Mouse (Mus musculus) lung, postnatal 10 days (tissue): ENCODE measurements at regions not wholly inside any gene's neighbourhood (a gene's known extent, or its start where the extent isn't known, plus 50 kb on each side); places are given as distances from the start of the nearest gene placed in this dataset.

Experiments used
- DNase-seq: peaks from one replicate; pipeline ENCODE4 v3.0.0; 2021

- DNase-seq, result peak; percentile 61
Measured at GRCm38 (mm10) chr10:125726546-125726945, 239.4 kb upstream of the Lrig3 start.

DNA sequence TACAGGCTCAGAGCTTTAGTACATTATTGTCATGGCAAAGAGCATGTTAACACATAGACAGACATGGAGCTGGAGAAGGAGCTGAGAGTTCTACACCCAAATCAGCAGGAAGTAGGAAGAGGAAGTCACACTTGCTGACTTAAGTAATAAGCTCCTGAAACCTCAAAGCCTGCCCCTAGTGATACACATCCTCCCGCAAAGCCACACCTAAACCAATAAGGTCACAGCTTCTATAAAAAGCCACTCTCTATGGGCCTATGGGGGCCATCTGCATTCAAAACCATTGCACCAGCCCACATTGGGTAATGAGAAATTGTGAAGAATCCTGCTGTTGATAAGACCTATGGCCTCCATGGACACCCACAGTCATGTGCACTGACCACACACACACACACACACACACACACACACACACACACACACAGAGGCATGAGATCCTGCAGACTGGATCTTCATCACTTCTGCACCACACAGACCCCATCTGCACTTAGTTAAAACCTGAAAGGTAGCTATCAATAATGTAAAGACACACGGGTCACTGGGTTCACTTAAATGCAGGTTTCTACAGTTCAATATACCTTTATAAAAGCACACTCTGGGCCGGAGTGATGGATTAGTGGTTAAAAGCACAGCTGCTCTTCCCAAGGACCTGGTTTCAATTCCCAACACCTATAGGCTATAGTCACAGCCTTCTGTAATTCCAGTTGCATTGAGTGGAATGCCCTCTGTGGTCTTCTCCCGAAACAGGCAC, 230.0 kb upstream of the Lrig3 start:
- DNase-seq, result no peak

DNA sequence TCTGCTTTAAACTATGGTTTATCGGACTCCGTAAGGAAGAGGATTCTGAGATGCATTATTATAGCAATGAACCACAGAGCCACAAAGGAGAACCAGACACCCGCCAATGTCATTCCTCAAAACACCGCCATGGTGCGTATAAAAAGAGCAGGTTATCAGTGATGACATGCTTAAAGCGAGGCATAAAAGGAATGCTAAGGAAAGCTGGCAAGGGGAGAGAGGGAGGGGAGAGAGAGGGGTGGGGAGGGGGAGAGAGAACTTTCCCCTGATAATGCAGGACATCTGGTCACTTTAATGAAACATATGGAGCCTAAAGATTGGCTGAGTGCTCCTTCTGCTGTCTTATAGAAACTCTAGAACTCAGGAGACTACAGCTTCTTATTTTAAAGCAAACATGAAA, 222.8 kb upstream of the Lrig3 start:
- DNase-seq, result no peak

DNA sequence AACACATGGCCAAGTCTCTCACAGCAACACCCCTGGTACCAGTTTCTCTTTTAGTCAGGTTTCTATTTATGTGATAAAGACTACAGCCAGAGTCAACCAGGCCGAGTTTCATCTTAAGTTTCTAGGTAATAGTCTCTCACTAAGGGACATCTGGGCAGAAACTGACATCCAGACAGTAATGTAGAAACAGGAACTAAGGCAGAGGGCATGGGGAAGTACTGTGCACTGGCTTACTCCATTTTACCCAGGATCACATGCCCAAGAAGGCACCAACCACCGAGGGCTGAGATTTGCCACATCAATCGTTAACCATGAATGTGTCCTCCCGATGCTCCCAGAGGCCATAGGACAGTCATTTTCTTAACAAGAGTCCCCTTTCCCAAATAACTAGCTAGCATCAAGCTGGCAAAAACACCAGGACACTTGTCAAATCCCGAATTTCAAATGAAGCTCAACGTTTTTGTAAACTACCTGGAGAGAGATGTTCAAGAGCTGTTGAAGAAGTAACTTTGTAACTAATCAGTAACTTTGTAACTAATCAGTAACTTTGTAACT, 216.9 kb upstream of the Lrig3 start:
- DNase-seq, result no peak

DNA sequence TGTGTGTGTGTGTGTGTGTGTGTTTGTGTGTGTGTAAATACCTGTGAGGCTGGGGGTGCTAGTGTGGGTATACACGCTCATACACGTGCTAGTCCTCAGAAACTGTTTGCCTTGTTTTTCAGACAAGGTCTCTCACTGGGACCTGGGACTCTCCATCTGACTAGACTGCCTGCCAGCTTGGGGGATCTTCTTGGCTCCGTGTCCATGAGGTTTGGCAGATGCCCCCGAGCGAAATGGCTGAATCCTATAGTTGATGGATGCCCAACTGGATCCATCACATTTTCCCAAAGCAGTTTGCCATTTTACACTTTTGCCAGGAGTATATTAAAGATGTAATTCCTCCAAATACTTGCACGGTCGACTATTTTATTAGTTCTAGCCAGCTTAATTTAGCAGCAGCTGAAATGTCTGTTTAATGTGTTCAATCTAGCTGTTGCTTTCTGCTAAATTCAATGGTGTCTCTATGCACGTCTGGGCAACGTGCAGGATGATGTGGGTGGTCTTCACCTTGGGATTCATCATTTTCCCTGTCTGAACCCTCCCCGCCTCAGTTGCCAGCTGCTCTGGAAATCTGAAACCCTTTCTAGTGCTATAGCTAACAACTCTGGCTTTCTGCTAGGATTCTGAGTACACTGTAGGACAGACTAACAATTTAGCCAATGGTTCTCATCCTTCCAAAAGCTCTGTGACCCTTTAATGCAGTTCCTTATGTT, 213.3 kb upstream of the Lrig3 start:
- DNase-seq, result no peak

GRCm38 (mm10) chr10:125759171-125759570, 206.8 kb upstream of the Lrig3 start:
- DNase-seq, result no peak

DNA sequence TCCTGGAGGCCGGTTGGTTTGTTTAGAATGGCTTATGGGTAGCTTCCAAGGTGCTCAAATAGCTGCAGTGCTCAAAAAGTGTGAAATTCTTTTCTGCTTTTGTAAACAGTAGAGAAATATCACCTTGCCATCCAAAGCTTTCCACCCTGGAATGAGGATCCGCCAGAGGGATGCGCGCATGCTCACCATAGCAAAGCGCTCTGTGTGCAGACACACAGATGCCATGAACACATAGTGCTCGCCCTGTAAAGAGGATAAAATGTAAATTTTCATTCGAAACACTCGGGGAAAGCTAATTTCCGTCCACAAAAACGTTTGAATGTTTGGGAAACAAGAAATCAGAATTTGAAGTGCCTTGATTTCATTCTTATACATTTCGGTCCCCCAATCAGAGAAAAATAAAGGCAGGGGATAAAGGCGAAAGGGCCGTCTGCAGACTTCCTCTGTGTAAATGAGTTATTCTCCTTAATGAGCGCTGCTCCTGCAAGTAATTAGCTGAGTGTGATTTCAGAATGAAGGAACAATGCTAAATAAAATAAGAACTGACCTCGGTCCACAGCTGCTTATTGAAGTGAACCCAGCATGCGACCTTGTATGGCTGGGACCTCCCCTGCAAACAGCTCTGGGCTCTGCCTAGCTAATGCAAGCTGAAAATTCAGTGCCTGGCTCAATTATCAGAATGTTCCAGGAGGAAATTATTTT, 203.4 kb upstream of the Lrig3 start:
- DNase-seq, result no peak

DNA sequence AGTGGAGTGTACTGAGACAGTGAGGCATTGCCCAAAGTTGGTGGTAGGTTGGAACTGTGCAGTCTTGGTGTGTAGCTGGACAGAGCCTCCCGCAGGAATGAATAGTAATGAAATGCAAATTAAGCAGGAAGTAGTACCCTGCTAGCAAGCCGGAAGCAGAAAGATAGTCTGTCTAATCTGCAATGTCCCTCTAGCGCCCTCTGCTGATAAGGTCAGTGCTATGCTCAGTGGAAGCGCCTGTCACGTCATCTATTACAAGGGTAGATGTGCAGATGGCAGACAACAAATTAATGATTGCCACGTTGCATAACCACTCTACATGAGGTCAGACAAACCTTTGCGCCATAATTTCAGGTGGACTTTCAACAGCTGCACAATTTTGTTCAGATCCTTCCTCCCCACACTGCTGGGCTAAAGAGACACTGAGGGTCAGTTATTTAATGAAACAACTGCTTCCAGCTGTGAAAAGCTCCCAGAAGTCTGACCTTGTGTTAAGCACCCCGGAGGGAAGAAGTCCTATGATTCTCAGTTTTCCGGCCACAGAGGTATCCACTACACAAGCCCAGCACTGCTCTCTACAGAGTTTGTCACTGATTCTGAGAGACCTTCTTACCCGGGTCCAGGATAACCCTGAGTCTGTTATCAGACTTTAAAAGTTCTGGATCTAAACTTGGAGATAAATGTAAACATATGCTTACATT, 201.4 kb upstream of the Lrig3 start:
- peak; percentile 80 for DNase-seq

GRCm38 (mm10) chr10:125765103-125765820, 200.7 kb upstream of the Lrig3 start:
- no peak for DNase-seq

DNA sequence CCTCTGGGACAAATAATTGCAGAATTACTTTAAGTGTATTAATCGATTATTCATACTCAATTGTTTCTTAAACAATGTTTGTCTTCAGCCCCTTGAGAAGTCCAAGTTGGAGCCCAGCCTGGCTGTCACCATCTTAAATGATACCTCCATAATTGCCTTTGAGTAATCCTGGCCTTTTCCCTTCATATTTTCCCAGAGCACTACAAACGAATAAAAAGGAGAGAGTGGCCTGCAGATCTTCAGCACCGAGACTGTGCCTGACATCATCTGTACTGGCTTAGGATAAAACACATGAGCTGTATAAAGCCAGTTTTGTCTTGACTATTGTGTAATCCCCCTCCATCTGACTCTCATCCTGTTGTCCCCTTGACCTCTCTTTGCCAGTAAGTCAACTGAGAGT, 197.7 kb upstream of the Lrig3 start:
- DNase-seq, result no peak

DNA sequence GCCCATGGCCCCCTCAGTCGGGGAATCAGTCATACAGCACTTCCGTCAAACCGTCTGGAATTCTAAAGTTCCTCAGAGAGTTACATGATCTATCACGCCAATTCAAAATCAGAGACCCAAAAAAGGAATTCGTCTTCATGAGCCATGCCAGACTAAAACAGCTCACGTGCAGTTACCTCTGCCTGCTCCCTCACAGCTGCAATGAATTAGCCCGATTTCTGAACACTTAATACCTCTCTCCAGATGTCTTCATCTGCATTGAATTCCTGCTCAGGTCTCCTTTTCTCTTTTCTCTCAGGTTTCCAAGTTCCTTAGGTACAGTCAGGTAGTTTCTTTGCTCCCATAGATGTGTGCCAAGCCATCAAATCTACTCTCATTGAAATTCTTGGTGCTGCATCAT, 192.4 kb upstream of the Lrig3 start:
- no peak for DNase-seq

GRCm38 (mm10) chr10:125782486-125782885, 183.5 kb upstream of the Lrig3 start:
- DNase-seq, result no peak

GRCm38 (mm10) chr10:125784896-125785295, 181.1 kb upstream of the Lrig3 start:
- peak; percentile 63 for DNase-seq

DNA sequence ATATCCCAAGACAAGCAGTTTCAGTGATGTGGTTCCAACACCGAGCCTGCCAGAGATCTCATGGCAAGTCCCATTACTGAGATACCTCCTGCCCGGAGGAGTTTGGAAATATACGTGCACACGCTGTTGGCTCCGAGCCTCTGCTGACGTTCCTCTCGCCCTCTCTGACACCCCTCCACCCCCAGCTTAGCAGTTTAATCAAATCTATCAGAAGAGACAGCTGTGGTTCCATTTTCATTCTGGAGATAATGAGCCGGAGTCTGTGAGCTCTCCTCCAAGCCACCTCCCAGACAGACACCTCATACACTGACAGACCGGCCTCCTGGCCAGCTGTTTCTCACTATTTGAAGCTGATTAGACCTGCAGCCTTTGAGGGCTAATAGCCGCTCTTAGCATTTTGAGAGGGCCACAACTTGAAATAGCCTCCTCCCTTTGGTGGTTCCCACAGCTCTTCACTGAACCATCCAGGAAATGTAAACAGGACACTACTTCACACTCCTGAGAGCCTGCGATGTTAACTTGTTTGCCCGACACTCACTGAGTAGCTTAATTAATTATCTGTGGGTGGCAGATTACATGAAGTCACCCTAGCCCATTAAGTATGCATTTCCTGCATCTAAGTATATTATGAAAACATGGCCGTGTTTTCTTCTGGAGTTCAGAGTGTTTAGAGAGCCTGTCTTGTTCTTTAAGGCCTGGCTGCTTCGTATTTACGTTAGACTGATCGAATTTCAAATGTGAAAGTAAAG, 180.3 kb upstream of the Lrig3 start:
- peak; percentile 18 for DNase-seq

GRCm38 (mm10) chr10:125786197-125786879, 179.6 kb upstream of the Lrig3 start:
- DNase-seq, result no peak

GRCm38 (mm10) chr10:125786880-125787337, 179.1 kb upstream of the Lrig3 start:
- peak; percentile 25 for DNase-seq

DNA sequence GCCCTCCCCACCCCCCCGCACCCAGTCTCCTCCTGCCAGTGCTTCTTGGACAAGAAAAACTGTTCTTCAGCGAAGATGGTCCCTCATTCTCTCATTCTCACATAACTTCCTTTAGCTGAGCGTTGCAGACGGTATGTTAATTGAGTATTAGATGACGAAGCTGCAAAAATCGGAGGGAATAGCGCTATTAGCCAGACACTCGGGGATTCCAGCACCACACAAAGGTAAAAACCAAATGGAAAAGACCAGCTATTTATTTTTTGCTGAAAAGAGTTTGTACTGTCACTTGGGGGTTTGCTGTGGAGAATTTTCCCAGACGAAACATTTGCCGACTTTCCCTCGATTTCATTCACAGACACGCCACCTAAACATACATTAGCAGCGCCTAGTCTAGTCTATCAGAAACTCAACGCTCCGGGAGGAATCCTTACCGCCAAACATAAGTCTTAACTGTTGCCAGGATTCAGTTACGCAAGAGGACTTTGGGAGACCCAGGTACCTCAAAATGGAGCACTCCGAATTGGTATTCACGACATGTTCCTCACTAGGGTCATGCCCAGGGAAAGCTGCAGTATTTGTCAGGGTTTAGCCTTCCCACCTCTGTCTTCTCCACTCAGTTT, 178.4 kb upstream of the Lrig3 start:
- DNase-seq, result no peak

GRCm38 (mm10) chr10:125788262-125788661, 177.7 kb upstream of the Lrig3 start:
- DNase-seq, result no peak

GRCm38 (mm10) chr10:125790924-125791323, 175.0 kb upstream of the Lrig3 start:
- DNase-seq, result no peak

DNA sequence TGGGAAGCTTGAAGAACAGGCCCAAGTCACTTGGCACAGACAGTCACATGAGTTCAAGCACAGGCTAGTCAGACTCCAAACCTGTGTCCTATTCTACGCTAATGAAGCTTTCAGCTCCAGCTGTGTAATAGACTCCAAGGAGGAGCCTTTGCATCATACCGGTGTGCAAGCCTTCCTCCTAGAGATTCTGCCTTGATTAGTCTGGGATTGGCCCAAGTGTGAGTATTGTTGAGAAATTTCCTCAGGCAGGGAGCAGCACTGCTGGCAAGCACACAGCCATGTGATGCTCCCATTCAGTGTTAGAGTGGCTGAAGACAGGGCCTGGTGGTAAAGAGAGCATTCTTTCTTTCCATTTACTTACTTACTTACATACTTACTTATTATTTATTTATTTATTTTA, 171.5 kb upstream of the Lrig3 start:
- DNase-seq, result no peak
